Mouse (Mus musculus) c-Kit-negative CD71-positive TER-119-positive erythroid progenitor cells, embryonic 14.5 days (primary cell): ENCODE data around the gene Eif4ebp2.
A peak's percentile ranks its signal among the peaks of the same experiment; 100 is the strongest.

Experiments used
- DNase-seq: peaks from one replicate; pipeline ENCODE4 v3.0.0-alpha.2; 2013; ENCODE audit warnings: low read depth, low spot score

Eif4ebp2 gene

GRCm38 (mm10) chr10:61418131-61418900, 34.1 kb downstream of the Eif4ebp2 start:
- no peak for DNase-seq

- no peak for DNase-seq
Measured at GRCm38 (mm10) chr10:61417672-61418071, 34.8 kb downstream of the Eif4ebp2 start, which contains the start of gene Nodal. Gene Nodal, plus strand, starts transcription at chr10:61417972.

GRCm38 (mm10) chr10:61417046-61417445, 35.4 kb downstream of the Eif4ebp2 start:
- no peak for DNase-seq

GRCm38 (mm10) chr10:61416561-61416960, 35.9 kb downstream of the Eif4ebp2 start:
- no peak for DNase-seq

GRCm38 (mm10) chr10:61415890-61416289, 36.6 kb downstream of the Eif4ebp2 start:
- DNase-seq, result no peak

GRCm38 (mm10) chr10:61415240-61415639, 37.2 kb downstream of the Eif4ebp2 start:
- DNase-seq, result no peak

GRCm38 (mm10) chr10:61412910-61413625, 39.4 kb downstream of the Eif4ebp2 start:
- peak; percentile 62 for DNase-seq

GRCm38 (mm10) chr10:61410193-61410592, 42.3 kb downstream of the Eif4ebp2 start:
- no peak for DNase-seq

- no peak for DNase-seq
Measured at GRCm38 (mm10) chr10:61409776-61410175, 42.7 kb downstream of the Eif4ebp2 start.

- DNase-seq, result no peak
Measured at GRCm38 (mm10) chr10:61405958-61406357, 46.5 kb downstream of the Eif4ebp2 start.

GRCm38 (mm10) chr10:61402911-61403310, 49.5 kb downstream of the Eif4ebp2 start:
- no peak for DNase-seq

- no peak for DNase-seq
Measured at GRCm38 (mm10) chr10:61402480-61402879, 50.0 kb downstream of the Eif4ebp2 start.

GRCm38 (mm10) chr10:61400407-61400806, 52.1 kb downstream of the Eif4ebp2 start:
- no peak for DNase-seq

GRCm38 (mm10) chr10:61399156-61399734, 53.2 kb downstream of the Eif4ebp2 start:
- peak; percentile 59 for DNase-seq

- no peak for DNase-seq
Measured at GRCm38 (mm10) chr10:61398125-61398524, 54.3 kb downstream of the Eif4ebp2 start.

- no peak for DNase-seq
Measured at GRCm38 (mm10) chr10:61394476-61395136, 57.9 kb downstream of the Eif4ebp2 start.

GRCm38 (mm10) chr10:61392584-61392983, 59.9 kb downstream of the Eif4ebp2 start:
- no peak for DNase-seq

- DNase-seq, result no peak
Measured at GRCm38 (mm10) chr10:61390148-61390547, 62.3 kb downstream of the Eif4ebp2 start.

- no peak for DNase-seq
Measured at GRCm38 (mm10) chr10:61389020-61389419, 63.4 kb downstream of the Eif4ebp2 start.

GRCm38 (mm10) chr10:61386284-61386683, 66.2 kb downstream of the Eif4ebp2 start:
- DNase-seq, result no peak

- DNase-seq, result no peak
Measured at GRCm38 (mm10) chr10:61385174-61385573, 67.3 kb downstream of the Eif4ebp2 start.

GRCm38 (mm10) chr10:61383715-61384047, 68.8 kb downstream of the Eif4ebp2 start:
- DNase-seq, result no peak
